Mouse (Mus musculus): Measurements from ENCODE around the gene Angel2. TPM values are rescaled to one million over a fixed set of nuclear protein-coding genes. Genes with fewer than 3 reads are reported as not detected.

The Angel2 gene
- total RNA-seq, 1 experiment: 21.9 TPM

- TF ChIP-seq MAFK (IDR thresholded peaks at IDR 0.05; ENCODE audit: insufficient read depth, low read depth, low read length): no peak
- no peak for TF ChIP-seq ZNF384 (IDR thresholded peaks at IDR 0.05; ENCODE audit: low read depth, low read length)
- no peak for TF ChIP-seq HCFC1 (IDR thresholded peaks at IDR 0.05; ENCODE audit: borderline replicate concordance, insufficient read depth, low read length)
- TF ChIP-seq CHD2 (IDR thresholded peaks at IDR 0.05; ENCODE audit: low read depth, low read length): no peak
- TF ChIP-seq ZC3H11A (IDR thresholded peaks at IDR 0.05; ENCODE audit: borderline replicate concordance, low read depth, low read length): no peak
- Histone ChIP-seq H3K36me3 (ENCODE audit: control insufficient read depth, insufficient read depth, low read length, poor library complexity, severe bottlenecking) (peaks cover 2% of the 10 kb centered on the region; the same call in 1 of the 2 replicates), H3K4me1 (ENCODE audit: control insufficient read depth in 2 of 2, insufficient read depth in 2 of 2, low read length in 2 of 2, poor library complexity in 1 of 2) (peaks cover 2 to 6% of the 10 kb centered on the region in 2 experiments; a peak in 3 of 4 replicates), H3K27ac (ENCODE audit: insufficient read depth, low read depth, low read length, poor library complexity, severe bottlenecking) (no peak overlapping the region), H3K9ac (ENCODE audit: insufficient read depth, low read depth, low read length, poor library complexity, severe bottlenecking) (peak overlapping the region; percentile 96), H3K4me3 (ENCODE audit: insufficient read depth in 1 of 2, low read depth in 1 of 2, low read length in 2 of 2, poor library complexity in 1 of 2, severe bottlenecking in 1 of 2) (peak overlapping the region; percentile 88 to 92), H3K9me3 (ENCODE audit: control insufficient read depth, insufficient read depth, low read depth, low read length) (no peaks in the 10 kb centered on the region)
- DNase-seq (ENCODE audit: low read depth, low spot score): no peak
- in situ Hi-C loops (cut with MboI; ENCODE audit: low sequenced_read_pairs in 2 of 2, unreplicated experiment in 2 of 2): no loop called here
Measured at GRCm38 (mm10) chr1:190929010-190929695, 4.2 kb downstream of the Angel2 start.

- Histone ChIP-seq H3K4me1 (ENCODE audit: control insufficient read depth in 2 of 2, insufficient read depth in 2 of 2, low read length in 2 of 2, poor library complexity in 1 of 2) (peaks cover 2 to 6% of the 10 kb centered on the region in 2 experiments; a peak in 3 of 4 replicates), H3K9me3 (ENCODE audit: control insufficient read depth, insufficient read depth, low read depth, low read length) (no peaks in the 10 kb centered on the region), H3K9ac (ENCODE audit: insufficient read depth, low read depth, low read length, poor library complexity, severe bottlenecking) (no peak overlapping the region), H3K36me3 (ENCODE audit: control insufficient read depth, insufficient read depth, low read length, poor library complexity, severe bottlenecking) (peaks cover 3% of the 10 kb centered on the region; the same call in 1 of the 2 replicates), H3K27ac (ENCODE audit: insufficient read depth, low read depth, low read length, poor library complexity, severe bottlenecking) (no peak overlapping the region), H3K4me3 (ENCODE audit: insufficient read depth in 1 of 2, low read depth in 1 of 2, low read length in 2 of 2, poor library complexity in 1 of 2, severe bottlenecking in 1 of 2) (no peak overlapping the region)
- in situ Hi-C loops (cut with MboI; ENCODE audit: low sequenced_read_pairs in 2 of 2, unreplicated experiment in 2 of 2): no loop called here
- TF ChIP-seq HCFC1 (IDR thresholded peaks at IDR 0.05; ENCODE audit: borderline replicate concordance, insufficient read depth, low read length) (no peak), ZC3H11A (IDR thresholded peaks at IDR 0.05; ENCODE audit: borderline replicate concordance, low read depth, low read length) (no peak), ZNF384 (IDR thresholded peaks at IDR 0.05; ENCODE audit: low read depth, low read length) (no peak), CHD2 (IDR thresholded peaks at IDR 0.05; ENCODE audit: low read depth, low read length) (no peak), MAFK (IDR thresholded peaks at IDR 0.05; ENCODE audit: insufficient read depth, low read depth, low read length) (no peak)
- no peak for DNase-seq (ENCODE audit: low read depth, low spot score)
Measured at GRCm38 (mm10) chr1:190930181-190930580, 5.3 kb downstream of the Angel2 start.

GRCm38 (mm10) chr1:190939803-190940202, 14.9 kb downstream of the Angel2 start:
- no peak overlapping the region for H3K4me3 ChIP-seq (ENCODE audit: insufficient read depth in 1 of 2, low read depth in 1 of 2, low read length in 2 of 2, poor library complexity in 1 of 2, severe bottlenecking in 1 of 2)
- H3K9ac ChIP-seq (ENCODE audit: insufficient read depth, low read depth, low read length, poor library complexity, severe bottlenecking): no peak overlapping the region
- in situ Hi-C loops (cut with MboI; ENCODE audit: low sequenced_read_pairs in 2 of 2, unreplicated experiment in 2 of 2): no loop called here
- H3K4me1 ChIP-seq (ENCODE audit: control insufficient read depth in 2 of 2, insufficient read depth in 2 of 2, low read length in 2 of 2, poor library complexity in 1 of 2): no peaks in the 10 kb centered on the region
- peaks cover 14% of the 10 kb centered on the region for H3K36me3 ChIP-seq (ENCODE audit: control insufficient read depth, insufficient read depth, low read length, poor library complexity, severe bottlenecking)
- H3K27ac ChIP-seq (ENCODE audit: insufficient read depth, low read depth, low read length, poor library complexity, severe bottlenecking): no peak overlapping the region; the same call in 1 of the 2 replicates
- DNase-seq (ENCODE audit: low read depth, low spot score): no peak
- no peaks in the 10 kb centered on the region for H3K9me3 ChIP-seq (ENCODE audit: control insufficient read depth, insufficient read depth, low read depth, low read length)
- TF ChIP-seq HCFC1 (IDR thresholded peaks at IDR 0.05; ENCODE audit: borderline replicate concordance, insufficient read depth, low read length): no peak
- no peak for TF ChIP-seq MAFK (IDR thresholded peaks at IDR 0.05; ENCODE audit: insufficient read depth, low read depth, low read length)
- TF ChIP-seq CHD2 (IDR thresholded peaks at IDR 0.05; ENCODE audit: low read depth, low read length): no peak
- TF ChIP-seq ZC3H11A (IDR thresholded peaks at IDR 0.05; ENCODE audit: borderline replicate concordance, low read depth, low read length): no peak
- no peak for TF ChIP-seq ZNF384 (IDR thresholded peaks at IDR 0.05; ENCODE audit: low read depth, low read length)

- peak; percentile 54 for DNase-seq (ENCODE audit: low read depth, low spot score)
- peaks cover 0 to 3% of the 10 kb centered on the region in 2 experiments; a peak in 1 of 4 replicates for H3K4me1 ChIP-seq (ENCODE audit: control insufficient read depth in 2 of 2, insufficient read depth in 2 of 2, low read length in 2 of 2, poor library complexity in 1 of 2)
- H3K9me3 ChIP-seq (ENCODE audit: control insufficient read depth, insufficient read depth, low read depth, low read length): no peaks in the 10 kb centered on the region
- H3K27ac ChIP-seq (ENCODE audit: insufficient read depth, low read depth, low read length, poor library complexity, severe bottlenecking): no peak overlapping the region
- peaks cover 18% of the 10 kb centered on the region for H3K36me3 ChIP-seq (ENCODE audit: control insufficient read depth, insufficient read depth, low read length, poor library complexity, severe bottlenecking)
- H3K4me3 ChIP-seq (ENCODE audit: insufficient read depth in 1 of 2, low read depth in 1 of 2, low read length in 2 of 2, poor library complexity in 1 of 2, severe bottlenecking in 1 of 2): no peak overlapping the region
- TF ChIP-seq ZC3H11A (IDR thresholded peaks at IDR 0.05; ENCODE audit: borderline replicate concordance, low read depth, low read length) (peak; percentile 82; the same call in 1 of the 2 replicates), MAFK (IDR thresholded peaks at IDR 0.05; ENCODE audit: insufficient read depth, low read depth, low read length) (0 out of 2 replicates have a peak, but pooled peaks have one; percentile 5), HCFC1 (IDR thresholded peaks at IDR 0.05; ENCODE audit: borderline replicate concordance, insufficient read depth, low read length) (no peak), ZNF384 (IDR thresholded peaks at IDR 0.05; ENCODE audit: low read depth, low read length) (no peak), CHD2 (IDR thresholded peaks at IDR 0.05; ENCODE audit: low read depth, low read length) (no peak)
- in situ Hi-C loops (cut with MboI; ENCODE audit: low sequenced_read_pairs in 2 of 2, unreplicated experiment in 2 of 2): no loop called here
- no peak overlapping the region for H3K9ac ChIP-seq (ENCODE audit: insufficient read depth, low read depth, low read length, poor library complexity, severe bottlenecking)
Measured at GRCm38 (mm10) chr1:190944109-190944760, 19.3 kb downstream of the Angel2 start.

All from ES-E14 (cell line).